ENCODE assay signal across 15 mouse cellular contexts in genomic region chr4:31918717-31919116, GRCm38 (mm10).
"Had no signal": no experiment of that assay in that cellular context is flagged by ENCODE, and none has a peak within 500 bp of the region (broad histone marks: within the 10 kb centered on the region; RNA-seq: fewer than 3 reads in every experiment).

No protein-coding gene starts in this region.

- H3K27me3 ChIP-seq: neural tube, embryonic 15.5 days; stomach, embryonic 15.5 days had no signal

- H3K4me2 ChIP-seq: neural tube, embryonic 13.5 days; neural tube, embryonic 15.5 days; stomach, embryonic 15.5 days had no signal

- H3K4me3 ChIP-seq: neural tube, embryonic 13.5 days; neural tube, embryonic 15.5 days; stomach, embryonic 15.5 days had no signal

- H3K9me3 ChIP-seq: neural tube, embryonic 13.5 days; neural tube, embryonic 15.5 days; stomach, embryonic 15.5 days had no signal

- H3K27ac ChIP-seq: neural tube, embryonic 13.5 days; neural tube, embryonic 15.5 days; stomach, embryonic 15.5 days; stomach, postnatal 0 days had no signal

- H3K4me1 ChIP-seq: neural tube, embryonic 15.5 days; stomach, embryonic 15.5 days had no signal

- DNase-seq: retina, postnatal 1 day; right cerebral cortex, adult 18-20 months; right cerebral cortex, postnatal 14 days; right cerebral cortex, postnatal 25 days; right cerebral cortex, postnatal 4 days; spleen, adult 18-20 months; thymus, adult 18-20 months; thymus, adult 2 months; thymus, postnatal 14 days; thymus, postnatal 36 days; thymus, postnatal 4 days had no signal

- H3K9ac ChIP-seq: neural tube, embryonic 13.5 days; neural tube, embryonic 15.5 days; stomach, embryonic 15.5 days had no signal

- H3K36me3 ChIP-seq: neural tube, embryonic 13.5 days; neural tube, embryonic 15.5 days; stomach, embryonic 15.5 days had no signal
